In the genomic region with DNA sequence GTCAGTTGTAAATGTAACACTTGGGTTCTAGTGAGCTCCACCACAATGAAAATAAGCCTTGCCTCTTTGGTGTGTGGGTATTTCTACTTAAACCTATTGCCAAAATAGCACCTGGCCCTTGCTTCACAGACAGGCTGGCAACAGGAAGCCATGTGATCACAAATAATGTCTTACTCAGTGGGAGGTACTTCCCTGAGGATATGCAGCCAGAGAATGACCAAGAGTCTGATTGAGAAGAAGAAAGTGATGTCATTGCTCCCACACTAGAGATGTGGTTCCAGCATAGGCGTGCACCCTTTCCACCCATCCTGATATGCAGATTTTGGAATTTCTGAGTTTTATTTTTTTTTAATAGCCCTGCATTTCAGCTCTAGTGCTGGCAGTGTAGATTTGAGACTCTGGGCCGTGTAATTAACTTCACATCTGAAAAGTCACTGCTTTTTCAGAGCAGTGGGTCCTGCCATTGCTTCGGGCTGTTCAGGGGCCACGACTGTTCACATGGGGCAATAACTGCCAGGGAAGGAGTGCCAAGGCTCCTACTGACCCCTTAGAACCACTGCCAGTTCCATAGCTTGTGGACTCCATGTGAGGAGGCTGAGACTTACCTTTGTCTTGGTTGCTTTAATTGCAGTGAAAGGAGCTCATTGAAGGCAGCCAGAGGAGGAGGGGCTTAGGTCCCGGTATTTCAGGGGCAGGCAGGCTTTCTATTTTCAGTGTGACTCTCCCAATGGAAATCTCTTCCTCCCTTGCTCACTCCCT, we compare ENCODE assay signal across 11 mouse cellular contexts.
DNase-seq lines count a peak whose midpoint lies in the region; ATAC-seq and TF ChIP-seq lines count a peak whose summit lies in the region.
"Had no signal": no experiment of that assay in that cellular context is flagged by ENCODE, and none has a peak within 500 bp of the region (broad histone marks: within the 10 kb centered on the region; RNA-seq: fewer than 3 reads in every experiment).

No protein-coding gene starts in this region.

- H3K4me2 ChIP-seq in forebrain, embryonic 12.5 days, result no peak overlapping the region
- no peak overlapping the region for H3K4me2 ChIP-seq in neural tube, embryonic 14.5 days (ENCODE audit: low read depth, low read length)
- H3K4me2 ChIP-seq: limb, embryonic 12.5 days had no signal

- 9% methylated on average over 5 of the region's 5 CpGs for WGBS in cerebellum, adult 2 months
- 43% methylated on average over 5 of the region's 5 CpGs for WGBS in forebrain, embryonic 12.5 days
- WGBS in neural tube, embryonic 14.5 days, result 39% methylated on average over 5 of the region's 5 CpGs

- H3K27ac ChIP-seq in left cerebral cortex, adult 2 months, result peak overlapping the region; percentile 72; the same call in 1 of the 2 replicates
- H3K27ac ChIP-seq in cerebellum, adult 2 months (ENCODE audit: insufficient read depth, low read length), result peak overlapping the region; percentile 65
- H3K27ac ChIP-seq in forebrain, embryonic 12.5 days, result peak overlapping the region; percentile 56
- peak overlapping the region; percentile 40; the same call in 1 of the 2 replicates for H3K27ac ChIP-seq in neural tube, embryonic 14.5 days (ENCODE audit: low read depth, low read length)
- H3K27ac ChIP-seq: limb, embryonic 12.5 days had no signal

- no peaks in the 10 kb centered on the region for H3K36me3 ChIP-seq in forebrain, embryonic 12.5 days (replicated peaks)
- no peaks in the 10 kb centered on the region for H3K36me3 ChIP-seq in neural tube, embryonic 14.5 days (ENCODE audit: control insufficient read depth, insufficient read depth, low read length)
- H3K36me3 ChIP-seq: limb, embryonic 12.5 days had no signal

- H3K4me1 ChIP-seq in cerebellum, adult 2 months (ENCODE audit: control insufficient read depth, insufficient read depth, low read length), result peaks cover 18% of the 10 kb centered on the region
- H3K4me1 ChIP-seq in forebrain, embryonic 12.5 days, result peaks cover 16% of the 10 kb centered on the region
- H3K4me1 ChIP-seq in neural tube, embryonic 14.5 days (ENCODE audit: control insufficient read depth, insufficient read depth, low read length), result peaks cover 13% of the 10 kb centered on the region; the same call in 1 of the 2 replicates

- no peak for DNase-seq in left cerebral cortex, adult 2 months (ENCODE audit: extremely low spot score in 1 of 2, low spot score in 2 of 2)
- no peak for DNase-seq in left cerebral cortex, adult 9 months (ENCODE audit: low spot score in 2 of 2)
- DNase-seq in cerebellum, adult 2 months, result peak; percentile 64 to 87
- no peak for DNase-seq in kidney, adult 9 months
- DNase-seq in spleen, postnatal 4 days (ENCODE audit: low spot score in 2 of 2), result no peak
- no peak for DNase-seq in gastrocnemius, postnatal 10 days
- DNase-seq: kidney, adult 18-20 months; liver, postnatal 0 days had no signal

- H3K27me3 ChIP-seq in cerebellum, adult 2 months (ENCODE audit: control insufficient read depth, insufficient read depth, low read length), result no peaks in the 10 kb centered on the region
- H3K27me3 ChIP-seq in forebrain, embryonic 12.5 days, result no peaks in the 10 kb centered on the region
- H3K27me3 ChIP-seq in neural tube, embryonic 14.5 days (ENCODE audit: control insufficient read depth, insufficient read depth, low read length), result no peaks in the 10 kb centered on the region
- H3K27me3 ChIP-seq: limb, embryonic 12.5 days had no signal

- TF ChIP-seq CTCF in left cerebral cortex, adult 2 months (IDR thresholded peaks at IDR 0.05), result no peak
- TF ChIP-seq CTCF in cerebellum, adult 2 months (IDR thresholded peaks at IDR 0.05; ENCODE audit: borderline replicate concordance, insufficient read depth, low read depth, low read length), result no peak

- H3K9me3 ChIP-seq in forebrain, embryonic 12.5 days, result no peaks in the 10 kb centered on the region
- no peaks in the 10 kb centered on the region for H3K9me3 ChIP-seq in neural tube, embryonic 14.5 days (ENCODE audit: control insufficient read depth, low read length)
- H3K9me3 ChIP-seq: limb, embryonic 12.5 days had no signal

- ATAC-seq in forebrain, embryonic 12.5 days (ENCODE audit: low FRiP score), result peak; percentile 73; the same call in 1 of the 2 replicates
- peak; percentile 66; the same call in 1 of the 2 replicates for ATAC-seq in neural tube, embryonic 14.5 days (ENCODE audit: low read depth)
- ATAC-seq: liver, postnatal 0 days had no signal

- H3K9ac ChIP-seq in forebrain, embryonic 12.5 days, result no peak overlapping the region
- H3K9ac ChIP-seq in neural tube, embryonic 14.5 days (replicated peaks; ENCODE audit: low read depth, low read length), result no peak overlapping the region
- H3K9ac ChIP-seq: limb, embryonic 12.5 days; liver, postnatal 0 days had no signal

- no peak overlapping the region for H3K4me3 ChIP-seq in left cerebral cortex, adult 2 months
- no peak overlapping the region for H3K4me3 ChIP-seq in cerebellum, adult 2 months (replicated peaks; ENCODE audit: insufficient read depth, low read depth, low read length)
- no peak overlapping the region for H3K4me3 ChIP-seq in forebrain, embryonic 12.5 days (replicated peaks)
- no peak overlapping the region for H3K4me3 ChIP-seq in neural tube, embryonic 14.5 days (ENCODE audit: low read depth, low read length)
- H3K4me3 ChIP-seq: limb, embryonic 12.5 days had no signal

- TF ChIP-seq POLR2A in cerebellum, adult 2 months (IDR thresholded peaks at IDR 0.05; ENCODE audit: borderline replicate concordance, insufficient read depth, low read length), result no peak

- intact Hi-C loops in left cerebral cortex, adult 2 months (cut with DNase I), result no loop called here

Comparison
In these comparisons a context has a peak if more than half of its experiments do, and no peak if none do; other contexts are left out.
1. DNase-seq: peak in cerebellum, adult 2 months (2 of 2); none in left cerebral cortex, adult 2 months (0 of 2), left cerebral cortex, adult 9 months (0 of 2), kidney, adult 9 months (single experiment), spleen, postnatal 4 days (0 of 2) and gastrocnemius, postnatal 10 days (single experiment).
2. Peak in every context shown above with its lines, with median percentiles within 50 percentile points of each other: H3K27ac ChIP-seq.